Mouse (Mus musculus) lung, postnatal 0 days (tissue): Measurements from ENCODE around the gene Magel2. TPM values are rescaled to one million over a fixed set of nuclear protein-coding genes. Genes with fewer than 3 reads are reported as not detected.

Source experiments
- ATAC-seq: fragments of 200-750 bp; cut with Nextera tagmentation; 2 replicates; pipeline ENCODE4 v1.8.0; 2017; ENCODE audit warnings: moderate library complexity
- DNase-seq: peaks from one replicate; pipeline ENCODE4 v3.0.0-alpha.2; 2016; ENCODE audit warnings: low spot score
- H3K27ac ChIP-seq: fragments of 300-500 bp; sonication (generic); 2 replicates; pipeline ENCODE4 v1.5.1; 2014; ENCODE audit warnings: antibody characterized with exemption, mild to moderate bottlenecking, low read length, mixed read lengths
- H3K27me3 ChIP-seq: fragments of 300-500 bp; sonication (generic); replicated peaks from 2 replicates; pipeline ENCODE4 v1.6.1; 2014; ENCODE audit warnings: low read length, mixed read lengths; ENCODE audit not compliant: insufficient read depth
- H3K36me3 ChIP-seq: fragments of 300-500 bp; sonication (generic); 2 replicates; pipeline ENCODE4 v1.6.1; 2014; ENCODE audit warnings: low read length, mixed read lengths; ENCODE audit not compliant: insufficient read depth
- H3K4me1 ChIP-seq: fragments of 300-500 bp; sonication (generic); 2 replicates; pipeline ENCODE4 v1.6.1; 2014; ENCODE audit warnings: antibody characterized with exemption, low read depth, low read length, mixed read lengths; ENCODE audit not compliant: insufficient read depth
- H3K4me2 ChIP-seq: fragments of 300-500 bp; sonication (generic); replicated peaks from 2 replicates; pipeline ENCODE4 v1.6.1; 2014; ENCODE audit warnings: low read depth, mild to moderate bottlenecking, low read length, moderate library complexity, mixed read lengths
- H3K4me3 ChIP-seq: fragments of 300-500 bp; sonication (generic); 2 replicates; pipeline ENCODE4 v1.5.1; 2014; ENCODE audit warnings: low read depth, low read length
- H3K9ac ChIP-seq: fragments of 300-500 bp; sonication (generic); replicated peaks from 2 replicates; pipeline ENCODE4 v1.6.1; 2014; ENCODE audit warnings: low read depth, mild to moderate bottlenecking
- H3K9me3 ChIP-seq: fragments of 300-500 bp; sonication (generic); 2 replicates; pipeline ENCODE4 v1.6.1; 2016; ENCODE audit warnings: low read length, mixed read lengths
- CTCF ChIP-seq: IDR thresholded peaks from 2 replicates; pipeline ENCODE4 v1.5.1; 2016; ENCODE audit warnings: antibody characterized with exemption, mild to moderate bottlenecking
- EP300 ChIP-seq: IDR thresholded peaks from 2 replicates; pipeline ENCODE4 v1.6.1; 2016; ENCODE audit warnings: antibody characterized with exemption, mild to moderate bottlenecking, control low read depth
- WGBS: fragments of 180-500 bp; shearing (Covaris S2); extraction: QIAGEN DNeasy Blood & Tissue Kit; methylation state at CpG from one replicate; pipeline ENCODE4 v1.1.7; 2014; 5-methylcytosine and 5-hydroxymethylcytosine counted together
- polyA plus RNA-seq: library from polyadenylated mRNA; unstranded; fragments of >200 nt; fragmentation: Nextera tagmentation; extraction: Ambion mirVana; gene quantifications from 2 replicates; pipeline ENCODE4 v1.2.1, GENCODE M21; 2015

The Magel2 gene
- polyA plus RNA-seq, 1 experiment from 2014 or later = 0.30 TPM

GRCm38 (mm10) chr7:62419105-62419492 is 42.3 kb downstream of the Magel2 start:
- ATAC-seq (peak; percentile 2; the same call in 1 of the 2 replicates), DNase-seq (no peak)
- H3K9me3 ChIP-seq = no peaks in the 10 kb centered on the region; the same call in 1 of the 2 replicates
- H3K4me1 ChIP-seq = no peaks in the 10 kb centered on the region; the same call in 1 of the 2 replicates
- H3K27ac ChIP-seq = no peak overlapping the region
- peak overlapping the region; percentile 67 for H3K4me3 ChIP-seq
- TF ChIP-seq EP300 (no peak), CTCF (no peak)
- H3K9ac ChIP-seq = peak overlapping the region; percentile 54; the same call in 1 of the 2 replicates
- 63% methylated on average over 17 of the region's 17 CpGs for WGBS
- H3K27me3 ChIP-seq = no peaks in the 10 kb centered on the region
- peak overlapping the region; percentile 69 for H3K4me2 ChIP-seq
- no peaks in the 10 kb centered on the region for H3K36me3 ChIP-seq

- H3K27ac ChIP-seq = no peak within 1 kb of the TSS
- H3K27me3 ChIP-seq = no peaks in the 10 kb centered on the region
Observed at GRCm38 (mm10) chr7:62419493-62420360, 42.9 kb downstream of the Magel2 start, which contains the start of gene Mkrn3. Mkrn3 (minus strand) TSS chr7:62420139.

GRCm38 (mm10) chr7:62420566-62420965 is 43.8 kb downstream of the Magel2 start:
- WGBS = 72% methylated on average over 6 of the region's 6 CpGs
- DNase-seq (no peak), ATAC-seq (no peak)
- no peaks in the 10 kb centered on the region; the same call in 1 of the 2 replicates for H3K9me3 ChIP-seq
- no peaks in the 10 kb centered on the region for H3K36me3 ChIP-seq
- no peaks in the 10 kb centered on the region for H3K27me3 ChIP-seq
- no peak overlapping the region for H3K4me3 ChIP-seq
- TF ChIP-seq EP300 = no peak
- no peak for TF ChIP-seq CTCF
- no peaks in the 10 kb centered on the region; the same call in 1 of the 2 replicates for H3K4me1 ChIP-seq
- H3K9ac ChIP-seq = no peak overlapping the region
- H3K4me2 ChIP-seq = no peak overlapping the region
- H3K27ac ChIP-seq = no peak overlapping the region

More at GRCm38 (mm10) chr7:62419493-62420360, 42.9 kb downstream of the Magel2 start, which contains the start of gene Mkrn3:
- H3K9me3 ChIP-seq = no peaks in the 10 kb centered on the region; the same call in 1 of the 2 replicates
- H3K4me2 ChIP-seq = peak within 1 kb of the TSS; percentile 69
- peak; percentile 49 for ATAC-seq
- WGBS = 25% methylated on average over 49 of the region's 49 CpGs
- H3K9ac ChIP-seq = peak within 1 kb of the TSS; percentile 54
- no peaks in the 10 kb centered on the region; the same call in 1 of the 2 replicates for H3K4me1 ChIP-seq
- H3K36me3 ChIP-seq = no peaks in the 10 kb centered on the region
- peak within 1 kb of the TSS; percentile 67 for H3K4me3 ChIP-seq
- TF ChIP-seq EP300 = no peak
- no peak for TF ChIP-seq CTCF
- peak; percentile 81 for DNase-seq

DNA sequence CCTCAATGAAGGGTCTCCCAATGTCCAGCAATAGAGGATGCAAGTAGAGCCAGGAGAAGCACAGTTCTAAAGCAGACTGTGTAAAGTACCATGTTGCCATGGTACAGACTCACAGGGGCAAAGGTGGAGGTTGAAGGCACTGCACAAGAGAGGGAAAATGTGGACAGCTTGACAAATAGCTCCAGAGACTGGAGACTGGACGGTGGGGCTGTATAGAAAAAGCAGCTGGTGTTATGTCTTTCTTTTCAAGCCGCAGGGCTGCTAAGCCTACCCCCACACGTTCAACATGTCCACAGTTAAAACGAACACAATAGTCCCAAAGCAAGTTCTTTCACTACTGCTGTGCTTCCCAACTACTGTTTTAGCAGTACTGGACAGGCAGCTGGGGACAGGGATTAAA is 46.4 kb downstream of the Magel2 start:
- Histone ChIP-seq H3K9ac (no peak overlapping the region), H3K4me2 (no peak overlapping the region), H3K36me3 (no peaks in the 10 kb centered on the region), H3K4me1 (no peaks in the 10 kb centered on the region; the same call in 1 of the 2 replicates), H3K9me3 (no peaks in the 10 kb centered on the region; the same call in 1 of the 2 replicates), H3K27me3 (no peaks in the 10 kb centered on the region), H3K4me3 (no peak overlapping the region), H3K27ac (no peak overlapping the region)
- WGBS = 43% methylated on average over 4 of the region's 4 CpGs
- TF ChIP-seq EP300 (no peak), CTCF (no peak)
- DNase-seq (no peak), ATAC-seq (no peak)

- H3K27ac ChIP-seq = no peak overlapping the region
- H3K4me2 ChIP-seq = no peak overlapping the region
- no peak for ATAC-seq
- no peaks in the 10 kb centered on the region for H3K4me1 ChIP-seq
- no peak overlapping the region for H3K9ac ChIP-seq
- no peaks in the 10 kb centered on the region for H3K9me3 ChIP-seq
- H3K36me3 ChIP-seq = no peaks in the 10 kb centered on the region
- H3K27me3 ChIP-seq = no peaks in the 10 kb centered on the region
- no peak overlapping the region for H3K4me3 ChIP-seq
- WGBS = 18% methylated on average over 8 of the region's 8 CpGs
- DNase-seq = peak; percentile 15
- TF ChIP-seq EP300 = no peak
- peak; percentile 68 for TF ChIP-seq CTCF
Observed at GRCm38 (mm10) chr7:62428337-62428736, 51.5 kb downstream of the Magel2 start.

Other genes starting within 250 kb of the Magel2 start
- 34.7 and 36.6 TPM in 2 replicates for gene Ndn, start 30.4 kb upstream of the Magel2 start, polyA plus RNA-seq
- 2.2 and 2.8 TPM in 2 replicates for gene Mkrn3, start 43.1 kb downstream of the Magel2 start, polyA plus RNA-seq
- gene Peg12, start 87.5 kb downstream of the Magel2 start, polyA plus RNA-seq = 10.2 and 10.6 TPM in 2 replicates